Mouse (Mus musculus) v-Abl transformed pro-B cells (cell line): ENCODE measurements around the gene Chpf.

ENCODE experiments used
- in situ Hi-C, 2 experiments: fragments of 400-800 bp; cut with MboI; formaldehyde crosslinking; loops; one replicate each; pipeline ENCODE4 v1.15.1; 2025; ENCODE audit not compliant: unreplicated experiment in 2 of 2

Gene Chpf

DNA sequence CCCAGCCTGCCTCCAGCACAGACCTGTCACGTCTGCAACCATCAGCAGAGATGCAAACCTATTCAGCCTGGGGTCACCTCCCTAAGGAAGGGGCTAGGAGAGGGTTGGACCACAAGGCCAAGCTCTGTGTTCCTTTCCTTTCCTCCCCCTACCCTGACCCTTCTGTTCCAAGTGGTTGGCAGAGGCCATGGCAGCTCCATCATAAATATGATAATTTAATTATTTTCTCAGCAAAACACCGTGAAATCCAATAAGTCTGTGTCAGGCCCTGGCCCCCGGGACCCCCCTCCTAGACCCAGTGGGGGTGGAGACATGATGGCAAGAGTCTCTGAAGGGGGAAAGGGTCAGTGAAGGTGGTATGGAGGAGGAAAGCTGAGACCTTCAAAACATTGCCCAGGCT is 34.9 kb downstream of the Chpf start:
- in situ Hi-C loops = no loop called here

DNA sequence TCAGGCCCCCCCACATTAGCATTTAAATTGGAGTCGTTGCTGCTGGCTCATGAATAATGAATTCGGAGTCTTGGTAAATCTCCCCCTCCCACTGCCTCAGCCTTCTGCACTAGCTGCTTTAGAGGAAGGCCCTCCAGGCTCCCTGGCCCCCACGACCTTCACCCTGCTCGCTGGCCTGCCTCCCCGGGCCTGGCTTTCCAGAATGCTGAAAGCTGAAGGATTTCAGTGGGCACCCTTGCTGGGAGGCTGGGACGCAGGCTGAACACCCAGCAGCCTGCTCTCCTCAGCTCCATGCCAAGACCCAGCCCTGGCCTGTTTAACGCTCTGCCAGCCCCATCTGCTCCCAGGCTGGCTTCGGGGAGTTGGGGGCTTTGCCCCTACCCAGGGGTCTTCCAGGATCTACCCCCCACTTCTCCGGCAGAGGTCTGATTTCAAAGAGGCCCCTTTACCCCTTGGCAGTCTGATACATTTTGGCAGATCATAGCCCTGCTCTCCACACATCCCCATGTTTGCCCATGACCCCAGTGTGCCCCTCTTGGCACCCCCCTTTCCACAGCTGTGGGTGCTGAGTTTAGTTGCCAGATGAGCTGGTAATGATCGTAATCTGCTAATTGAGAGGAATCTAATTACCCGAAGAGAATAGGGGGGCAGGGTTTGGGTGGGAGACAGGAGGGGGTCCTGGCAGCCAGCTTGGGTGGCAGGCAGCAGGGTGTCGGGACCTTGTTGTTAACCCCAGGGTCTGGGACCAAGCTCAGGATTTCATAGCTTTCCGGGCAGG is 35.7 kb downstream of the Chpf start:
- in situ Hi-C loops = no loop called here

DNA sequence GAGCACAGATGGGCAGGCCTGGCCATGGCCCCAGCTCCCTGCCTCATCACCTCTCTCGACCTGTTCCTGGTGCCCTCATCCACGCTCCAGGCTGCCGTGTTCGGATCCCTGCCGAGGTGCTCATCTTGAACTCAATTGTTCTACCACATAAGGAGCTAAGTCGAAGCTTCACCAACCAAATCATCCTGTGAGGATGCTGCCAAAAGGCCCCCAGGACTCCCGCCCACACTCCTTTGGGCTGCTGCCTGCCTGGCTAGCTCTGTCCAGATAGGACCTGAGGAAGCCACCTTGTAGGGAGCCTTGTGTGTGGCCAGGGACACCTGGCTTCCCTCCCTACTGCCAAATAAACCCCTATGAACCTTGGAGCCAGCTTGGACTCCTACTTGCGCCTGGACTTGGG is 36.3 kb downstream of the Chpf start:
- in situ Hi-C loops = no loop called here

DNA sequence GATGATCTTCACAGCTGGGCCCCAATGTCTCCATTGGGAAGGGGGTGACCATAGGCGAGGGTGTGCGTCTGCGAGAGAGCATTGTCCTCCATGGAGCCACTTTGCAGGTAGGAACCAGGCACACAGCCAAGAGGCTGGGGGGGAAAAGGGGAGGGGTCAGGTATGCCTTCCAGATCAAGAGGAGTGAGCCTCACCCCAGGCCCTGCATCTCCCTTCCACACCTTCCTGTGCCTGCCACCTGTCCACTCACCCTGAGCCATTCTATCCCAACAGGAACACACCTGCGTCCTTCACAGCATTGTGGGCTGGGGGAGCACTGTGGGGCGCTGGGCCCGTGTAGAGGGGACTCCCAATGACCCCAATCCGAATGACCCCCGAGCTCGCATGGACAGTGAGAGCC is 36.9 kb downstream of the Chpf start:
- in situ Hi-C loops = no loop called here

DNA sequence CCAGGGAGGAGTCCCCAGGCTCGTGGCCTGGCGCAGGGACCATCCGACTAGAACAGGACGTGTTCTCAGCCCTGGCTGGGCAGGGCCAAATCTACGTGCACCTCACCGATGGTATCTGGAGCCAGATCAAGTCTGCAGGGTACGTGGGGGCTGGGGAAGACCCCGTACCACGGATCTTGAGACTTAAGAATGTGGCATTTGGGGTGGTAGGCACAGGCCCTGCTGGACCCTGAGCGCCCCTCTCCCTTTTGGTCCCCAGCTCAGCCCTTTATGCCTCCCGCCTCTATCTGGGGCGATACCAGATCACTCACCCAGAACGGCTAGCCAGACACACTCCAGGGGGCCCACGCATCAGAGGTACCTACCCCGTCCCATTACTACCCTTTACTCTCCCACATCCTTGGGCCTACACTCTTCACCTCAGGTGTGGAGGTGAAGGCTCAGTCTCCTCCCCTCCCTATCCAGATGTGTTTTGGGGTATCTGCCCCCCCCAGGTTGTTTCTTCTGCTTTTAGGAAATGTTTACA is 37.6 kb downstream of the Chpf start:
- in situ Hi-C loops = no loop called here

DNA sequence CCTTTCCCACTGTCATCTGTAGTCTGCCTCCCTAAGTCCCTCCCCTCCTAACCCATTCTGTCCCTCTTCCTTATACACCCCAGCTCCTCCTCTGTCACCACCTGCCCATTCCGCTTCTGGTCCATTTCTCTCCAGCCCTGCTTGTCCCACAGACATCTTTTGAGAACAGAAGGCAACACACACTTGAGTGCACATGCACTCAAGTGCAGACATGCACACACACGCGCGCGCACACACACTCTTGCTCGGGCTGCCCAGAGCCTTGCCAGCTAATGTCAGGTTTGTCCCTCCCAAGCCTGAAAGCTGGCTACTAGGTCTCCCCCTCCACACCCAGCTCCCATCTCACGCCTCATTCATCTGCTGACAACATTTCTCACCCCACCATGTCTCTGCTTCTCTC is 38.4 kb downstream of the Chpf start:
- in situ Hi-C loops = no loop called here

DNA sequence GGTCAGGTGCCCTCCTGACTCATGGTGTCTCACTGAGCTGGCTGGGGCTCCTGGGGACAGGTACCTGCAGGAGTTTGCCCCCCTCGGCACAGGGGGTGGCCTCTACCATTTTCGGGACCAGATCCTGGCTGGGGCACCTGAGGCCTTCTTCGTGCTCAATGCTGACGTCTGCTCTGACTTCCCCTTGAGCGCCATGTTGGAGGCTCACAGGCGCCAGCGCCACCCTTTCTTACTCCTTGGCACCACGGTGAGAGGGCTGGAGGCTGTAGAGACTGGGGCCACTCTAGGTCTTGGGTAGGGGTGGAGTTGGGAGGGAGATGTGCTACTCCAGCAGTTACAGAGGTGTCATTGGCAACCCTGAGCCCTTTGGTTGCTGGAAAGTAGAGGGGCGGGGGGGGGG is 40.3 kb downstream of the Chpf start:
- in situ Hi-C loops = loop anchor here in 1 of 2 experiments (5.0 to 10.0 kb wide), 2 partner anchors 34 to 124 kb away; partner anchors contain the start of gene Dnpep

DNA sequence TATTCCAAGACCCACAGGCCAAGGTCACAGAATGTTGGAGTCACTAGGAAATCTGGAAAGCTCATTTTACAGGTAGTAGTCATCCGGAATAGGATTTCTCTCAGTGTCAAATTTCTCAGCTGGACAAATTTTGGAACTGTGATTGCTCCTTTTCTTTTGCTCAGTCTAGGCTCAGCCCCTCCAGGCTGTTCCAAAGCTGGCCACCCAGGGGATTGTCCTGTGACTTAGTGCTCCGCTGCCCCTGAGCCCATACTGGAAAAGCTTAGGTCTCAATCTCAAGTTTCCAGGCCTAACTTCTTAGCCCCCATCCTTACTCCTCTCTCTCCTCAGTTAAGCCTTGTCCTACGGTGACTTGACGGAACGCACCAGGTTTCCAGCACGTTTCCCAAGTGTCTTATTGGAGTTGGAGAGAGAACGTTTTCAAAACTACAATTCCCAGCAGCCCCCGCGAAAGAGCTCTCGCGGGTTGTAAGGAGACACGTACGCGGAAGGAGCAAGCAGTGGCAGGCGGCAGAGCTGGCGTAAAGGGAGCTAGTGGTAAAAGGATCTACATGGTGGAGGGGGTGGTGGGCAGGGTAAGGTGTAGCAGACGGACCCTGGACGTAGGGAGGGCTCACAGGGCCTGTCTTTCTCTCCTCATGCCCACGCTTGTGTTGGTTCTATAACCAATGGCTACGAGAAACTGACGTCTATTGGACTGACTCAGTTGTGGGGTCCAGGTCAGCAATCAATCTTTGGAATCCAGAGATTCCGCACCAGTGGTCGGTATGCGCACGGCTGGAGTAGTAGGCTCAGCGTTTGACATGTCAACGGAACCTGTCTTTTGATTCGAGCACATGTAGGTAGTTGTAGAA is 43.4 kb downstream of the Chpf start, which contains the start of gene Gmppa:
Gene Gmppa (plus strand): TSS at position 456 of the 854 bp plus-strand sequence.
- in situ Hi-C loops = loop anchor here in 1 of 2 experiments (5.0 to 10.0 kb wide), 2 partner anchors 37 to 121 kb away; partner anchors contain the start of gene Dnpep

DNA sequence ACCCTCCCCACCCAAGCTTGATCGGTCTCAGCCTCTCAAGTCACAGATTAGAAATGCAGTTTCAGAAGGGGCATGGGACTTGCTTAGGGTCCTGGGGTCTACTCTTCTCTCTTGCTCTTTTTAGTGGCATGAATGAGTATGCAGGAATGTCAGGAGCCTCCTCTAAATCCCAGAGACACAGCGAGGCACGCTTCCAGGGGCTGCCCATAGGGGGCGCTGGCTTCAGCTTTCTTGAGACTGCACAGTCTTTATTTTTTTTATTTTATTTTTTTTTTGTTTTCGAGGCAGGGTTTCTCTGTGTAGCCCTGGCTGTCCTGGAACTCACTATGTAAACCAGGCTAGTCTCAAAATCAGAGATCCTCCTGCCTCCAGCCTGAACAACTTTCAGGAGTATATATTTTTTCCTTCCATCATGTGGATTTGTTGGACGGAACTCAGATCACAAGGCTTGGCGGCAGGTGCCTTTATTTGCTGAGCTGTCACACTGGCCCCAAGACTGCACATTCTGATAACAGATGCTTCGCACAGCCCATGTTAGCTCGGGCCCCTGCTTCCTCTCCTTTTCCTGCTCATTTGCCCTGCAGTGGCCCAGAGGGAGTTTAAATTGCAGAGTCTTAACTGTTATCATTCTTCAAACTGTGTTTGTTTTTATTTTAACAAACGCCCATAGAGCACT is 53.2 kb downstream of the Chpf start:
- in situ Hi-C loops = no loop called here
